Mouse (Mus musculus) MEL (cell line): Measurements from ENCODE around the gene Psenen.

ENCODE experiments used
- GATA1 ChIP-seq: IDR thresholded peaks from 2 replicates; pipeline ENCODE4 v1.6.1; 2011; ENCODE audit warnings: low read depth, low read length, improper control_type of control experiment
- RAD21 ChIP-seq: IDR thresholded peaks from 2 replicates; pipeline ENCODE4 v1.6.1; 2011; ENCODE audit warnings: mild to moderate bottlenecking, low read depth, low read length, improper control_type of control experiment
- SIN3A ChIP-seq: IDR thresholded peaks from 2 replicates; pipeline ENCODE4 v1.6.1; 2012; ENCODE audit warnings: low read length, improper control_type of control experiment, inconsistent platforms

GRCm38 (mm10) chr7:30518325-30518724, 45.1 kb downstream of the Psenen start:
- no peak for TF ChIP-seq RAD21
- no peak for TF ChIP-seq SIN3A
- TF ChIP-seq GATA1, result no peak
